Mouse (Mus musculus) E14TG2a.4 (cell line): ENCODE data around the gene Ephx1.

Experiments
- H3K27me3 ChIP-seq: 2 replicates; pipeline ENCODE4 v1.6.1; 2014; ENCODE audit warnings: low read length, control low read depth; ENCODE audit not compliant: insufficient read depth
- H3K36me3 ChIP-seq: 2 replicates; pipeline ENCODE4 v1.6.1; 2014; ENCODE audit warnings: low read length, control low read depth; ENCODE audit not compliant: insufficient read depth
- H3K4me1 ChIP-seq: replicated peaks from 2 replicates; pipeline ENCODE4 v1.6.1; 2014; ENCODE audit warnings: low read depth, low read length, control low read depth
- H3K4me3 ChIP-seq: replicated peaks from 2 replicates; pipeline ENCODE4 v1.5.1; 2014; ENCODE audit warnings: mild to moderate bottlenecking, low read length
- H3K9me3 ChIP-seq: 2 replicates; pipeline ENCODE4 v1.6.1; 2014; ENCODE audit warnings: low read length, control low read depth
- CTCF ChIP-seq: conservative IDR thresholded peaks from 2 replicates; pipeline ENCODE4 v1.5.1; 2014; ENCODE audit warnings: low read length
- NANOG ChIP-seq: IDR thresholded peaks from 2 replicates; pipeline ENCODE4 v1.6.1; 2014; ENCODE audit warnings: borderline replicate concordance, low read length, mixed read lengths
- POU5F1 ChIP-seq: IDR thresholded peaks from 2 replicates; pipeline ENCODE4 v1.6.1; 2014; ENCODE audit warnings: low read length, borderline replicate concordance

Gene Ephx1

DNA sequence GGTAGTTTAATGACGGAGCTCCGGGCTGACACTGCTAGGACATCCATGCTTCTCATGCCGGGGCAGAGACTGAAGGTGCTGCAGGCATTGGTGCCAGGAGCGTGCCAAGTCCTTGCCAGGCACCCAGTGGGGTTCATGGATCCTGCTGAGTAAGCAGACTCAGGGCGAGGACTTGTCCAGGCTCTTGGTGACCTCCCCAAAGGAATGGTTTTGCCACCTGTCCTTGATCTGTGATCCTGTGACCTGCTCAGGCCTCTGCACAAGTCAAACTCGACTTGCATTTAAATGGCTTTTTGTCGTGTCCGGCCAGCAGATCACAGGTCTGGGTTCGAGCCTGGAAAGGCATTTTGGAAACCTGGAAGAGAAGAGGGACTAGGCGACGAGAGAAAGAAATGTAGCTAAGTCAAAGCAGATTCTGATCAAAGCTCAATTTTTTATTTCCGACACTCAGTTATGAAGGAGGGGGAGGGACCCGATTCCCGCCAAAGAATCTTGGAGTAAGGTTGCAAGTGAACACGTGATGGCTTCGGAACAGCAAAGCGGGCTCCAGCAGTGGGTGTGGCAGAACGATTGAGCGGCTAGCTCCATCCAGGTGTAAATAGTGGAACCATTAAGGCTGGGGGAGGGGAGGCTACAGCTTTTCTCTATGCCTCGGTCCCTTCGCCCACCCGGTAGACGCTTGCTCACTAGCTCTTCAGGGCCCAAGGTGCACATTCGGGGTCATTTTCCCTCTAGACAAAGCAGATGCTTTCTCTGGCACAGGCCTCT, 41.0 kb downstream of the Ephx1 start:
- peaks cover 7% of the 10 kb centered on the region for H3K36me3 ChIP-seq
- H3K4me1 ChIP-seq: peaks cover 69% of the 10 kb centered on the region
- H3K9me3 ChIP-seq: no peaks in the 10 kb centered on the region
- H3K4me3 ChIP-seq: peak overlapping the region; percentile 39
- H3K27me3 ChIP-seq: no peaks in the 10 kb centered on the region
- TF ChIP-seq POU5F1: no peak
- no peak for TF ChIP-seq CTCF
- TF ChIP-seq NANOG: no peak

- no peak overlapping the region for H3K4me3 ChIP-seq
- no peaks in the 10 kb centered on the region for H3K27me3 ChIP-seq
- peak; percentile 82 for TF ChIP-seq CTCF
- TF ChIP-seq NANOG: no peak
- peaks cover 90% of the 10 kb centered on the region for H3K4me1 ChIP-seq
- H3K9me3 ChIP-seq: no peaks in the 10 kb centered on the region
- peaks cover 23% of the 10 kb centered on the region for H3K36me3 ChIP-seq
Observed at GRCm38 (mm10) chr1:180976110-180976679, 44.5 kb downstream of the Ephx1 start.

GRCm38 (mm10) chr1:180974126-180974746, 46.5 kb downstream of the Ephx1 start:
- no peaks in the 10 kb centered on the region for H3K27me3 ChIP-seq
- H3K4me1 ChIP-seq: peaks cover 83% of the 10 kb centered on the region
- peak overlapping the region; percentile 17; the same call in 1 of the 2 replicates for H3K4me3 ChIP-seq
- H3K9me3 ChIP-seq: no peaks in the 10 kb centered on the region
- peaks cover 39% of the 10 kb centered on the region for H3K36me3 ChIP-seq
- no peak for TF ChIP-seq NANOG
- TF ChIP-seq POU5F1: no peak
- peak; percentile 89 for TF ChIP-seq CTCF

DNA sequence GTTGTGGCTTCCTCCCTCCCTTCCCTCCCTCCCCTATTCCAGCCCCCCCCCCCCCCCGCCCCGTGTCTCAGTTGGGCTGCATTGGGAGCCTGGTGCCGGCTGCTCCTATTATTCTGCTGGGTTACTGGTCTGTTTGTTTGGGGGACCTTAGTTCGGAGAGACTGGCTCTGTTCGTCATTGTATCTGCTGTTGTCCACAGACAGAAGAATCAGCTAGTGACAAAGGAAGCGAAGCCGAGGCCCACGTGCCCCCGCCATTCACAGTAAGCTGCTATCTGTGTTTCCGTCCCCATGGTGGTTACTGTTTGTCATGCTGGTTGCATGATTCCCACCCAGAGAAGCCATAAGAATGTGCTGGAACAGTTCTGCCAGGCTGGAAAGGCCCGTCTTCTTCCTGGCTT, 47.8 kb downstream of the Ephx1 start:
- TF ChIP-seq NANOG (no peak), CTCF (no peak), POU5F1 (no peak)
- Histone ChIP-seq H3K4me1 (peaks cover 79% of the 10 kb centered on the region), H3K4me3 (no peak overlapping the region; the same call in 1 of the 2 replicates), H3K27me3 (no peaks in the 10 kb centered on the region), H3K9me3 (no peaks in the 10 kb centered on the region), H3K36me3 (peaks cover 52% of the 10 kb centered on the region)

DNA sequence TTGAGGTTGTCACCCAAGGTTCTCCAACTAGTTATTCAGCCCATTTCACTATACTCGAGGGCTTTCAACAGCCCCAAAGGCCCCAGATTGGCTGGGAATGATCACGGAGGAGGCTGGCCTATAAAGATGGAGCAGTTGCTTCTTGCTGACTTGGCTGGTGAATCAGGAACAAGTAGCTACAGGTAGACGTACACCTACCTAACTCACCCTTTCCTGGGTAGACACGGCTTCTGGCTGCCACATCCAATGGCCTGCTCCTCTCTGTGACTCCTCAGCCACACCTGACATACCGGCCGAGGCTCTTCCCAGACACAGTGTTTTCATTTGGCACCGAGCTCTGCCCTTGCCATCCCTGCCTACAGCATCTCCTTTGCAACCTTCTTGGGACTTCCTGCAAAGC, 53.4 kb downstream of the Ephx1 start:
- H3K9me3 ChIP-seq: no peaks in the 10 kb centered on the region
- peaks cover 60% of the 10 kb centered on the region for H3K4me1 ChIP-seq
- H3K27me3 ChIP-seq: no peaks in the 10 kb centered on the region
- H3K36me3 ChIP-seq: peaks cover 80% of the 10 kb centered on the region
- TF ChIP-seq NANOG (no peak), POU5F1 (no peak), CTCF (no peak)
- no peak overlapping the region for H3K4me3 ChIP-seq

- peaks cover 54% of the 10 kb centered on the region for H3K4me1 ChIP-seq
Observed at GRCm38 (mm10) chr1:180966542-180966941, 54.2 kb downstream of the Ephx1 start.

DNA sequence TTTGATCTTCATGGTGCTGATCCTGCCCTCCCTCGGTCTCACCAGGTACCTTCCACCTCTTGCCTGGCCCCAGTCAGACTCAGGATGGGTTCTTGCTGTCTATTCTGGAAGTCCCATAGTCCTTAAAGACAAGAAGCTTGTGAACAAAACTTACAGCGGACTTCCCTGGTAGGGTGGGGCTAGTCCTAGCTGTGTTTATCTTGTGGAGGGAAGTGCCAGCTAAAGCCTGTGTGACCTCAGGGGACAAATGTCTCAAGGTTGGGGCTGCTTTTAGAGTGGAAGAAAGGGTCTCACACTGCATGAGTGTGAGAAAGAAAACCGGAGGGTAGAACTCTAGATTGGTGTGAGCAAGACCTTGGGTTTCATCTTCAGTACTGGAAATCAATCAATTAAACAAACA, 54.9 kb downstream of the Ephx1 start:
- H3K9me3 ChIP-seq: no peaks in the 10 kb centered on the region
- peaks cover 54% of the 10 kb centered on the region for H3K4me1 ChIP-seq
- no peaks in the 10 kb centered on the region for H3K27me3 ChIP-seq
- H3K4me3 ChIP-seq: no peak overlapping the region
- peaks cover 87% of the 10 kb centered on the region for H3K36me3 ChIP-seq
- TF ChIP-seq POU5F1 (no peak), CTCF (no peak), NANOG (no peak)

More at GRCm38 (mm10) chr1:180966542-180966941, 54.2 kb downstream of the Ephx1 start:
- no peak for TF ChIP-seq NANOG
- no peak for TF ChIP-seq CTCF
- TF ChIP-seq POU5F1: no peak
- no peaks in the 10 kb centered on the region for H3K27me3 ChIP-seq
- H3K36me3 ChIP-seq: peaks cover 86% of the 10 kb centered on the region
- H3K4me3 ChIP-seq: no peak overlapping the region
- no peaks in the 10 kb centered on the region for H3K9me3 ChIP-seq

DNA sequence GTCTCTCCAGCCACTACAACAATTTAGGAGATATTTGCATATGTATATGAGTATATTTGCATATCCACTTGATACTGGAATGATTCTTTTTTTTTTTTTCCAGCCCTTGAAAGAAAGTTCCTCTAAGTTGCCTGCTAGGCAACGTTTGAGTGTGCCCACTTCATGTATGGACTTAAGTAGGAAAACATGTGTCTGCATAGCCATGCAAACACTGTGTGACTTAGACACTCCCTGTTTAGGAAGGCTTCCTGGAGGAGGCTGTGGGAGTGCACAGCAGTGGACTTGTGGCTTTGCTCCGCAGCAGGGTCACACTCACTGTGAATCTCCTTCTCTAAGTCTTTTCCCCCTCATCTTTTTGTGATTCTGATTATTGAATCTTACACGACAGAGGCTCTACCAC, 61.9 kb downstream of the Ephx1 start:
- no peak for TF ChIP-seq NANOG
- Histone ChIP-seq H3K4me1 (peaks cover 57% of the 10 kb centered on the region), H3K9me3 (no peaks in the 10 kb centered on the region), H3K27me3 (no peaks in the 10 kb centered on the region), H3K36me3 (peaks cover 85% of the 10 kb centered on the region), H3K4me3 (no peak overlapping the region)
